Mouse (Mus musculus) testis, adult 2 months (tissue): Measurements from ENCODE around the gene Znhit6. TPM values are rescaled to one million over a fixed set of nuclear protein-coding genes. Genes with fewer than 3 reads are reported as not detected.

ENCODE experiments used
- H3K27ac ChIP-seq: fragments of 200-500 bp; 2 replicates; pipeline ENCODE4 v1.5.1; 2012; ENCODE audit warnings: low read depth, low read length; ENCODE audit not compliant: control insufficient read depth, insufficient read depth
- H3K27me3 ChIP-seq: fragments of 200-500 bp; 2 replicates; pipeline ENCODE4 v1.6.1; 2012; ENCODE audit warnings: mild to moderate bottlenecking, low read length, moderate library complexity; ENCODE audit not compliant: control insufficient read depth, insufficient read depth
- H3K36me3 ChIP-seq: fragments of 200-500 bp; 2 replicates; pipeline ENCODE4 v1.6.1; 2012; ENCODE audit warnings: mild to moderate bottlenecking, low read length; ENCODE audit not compliant: control insufficient read depth, insufficient read depth
- H3K4me1 ChIP-seq: fragments of 200-500 bp; 2 replicates; pipeline ENCODE4 v1.6.1; 2012; ENCODE audit warnings: low read length; ENCODE audit not compliant: control insufficient read depth, insufficient read depth
- H3K4me3 ChIP-seq: fragments of 200-500 bp; 2 replicates; pipeline ENCODE4 v1.5.1; 2012; ENCODE audit warnings: low read depth, mild to moderate bottlenecking, low read length, moderate library complexity, mixed read lengths; ENCODE audit not compliant: control insufficient read depth
- CTCF ChIP-seq: fragments of 200-500 bp; IDR thresholded peaks from 2 replicates; pipeline ENCODE4 v1.5.1; 2012; ENCODE audit warnings: low read depth, mild to moderate bottlenecking, inconsistent platforms, low read length, moderate library complexity; ENCODE audit not compliant: control insufficient read depth, insufficient read depth, insufficient replicate concordance
- POLR2A ChIP-seq: fragments of 200-500 bp; IDR thresholded peaks from 2 replicates; pipeline ENCODE4 v1.6.1; 2012; ENCODE audit warnings: low read depth, mild to moderate bottlenecking, inconsistent platforms, low read length, moderate library complexity; ENCODE audit not compliant: control insufficient read depth
- polyA plus RNA-seq: library from polyadenylated mRNA; depleted of rRNA; stranded (reverse); fragments of >200 nt; gene quantifications from 2 replicates; pipeline ENCODE4 v1.2.3, GENCODE M21; 2012; rRNA removed

The Znhit6 gene
- polyA plus RNA-seq, result 10.2 and 10.7 TPM in 2 replicates

DNA sequence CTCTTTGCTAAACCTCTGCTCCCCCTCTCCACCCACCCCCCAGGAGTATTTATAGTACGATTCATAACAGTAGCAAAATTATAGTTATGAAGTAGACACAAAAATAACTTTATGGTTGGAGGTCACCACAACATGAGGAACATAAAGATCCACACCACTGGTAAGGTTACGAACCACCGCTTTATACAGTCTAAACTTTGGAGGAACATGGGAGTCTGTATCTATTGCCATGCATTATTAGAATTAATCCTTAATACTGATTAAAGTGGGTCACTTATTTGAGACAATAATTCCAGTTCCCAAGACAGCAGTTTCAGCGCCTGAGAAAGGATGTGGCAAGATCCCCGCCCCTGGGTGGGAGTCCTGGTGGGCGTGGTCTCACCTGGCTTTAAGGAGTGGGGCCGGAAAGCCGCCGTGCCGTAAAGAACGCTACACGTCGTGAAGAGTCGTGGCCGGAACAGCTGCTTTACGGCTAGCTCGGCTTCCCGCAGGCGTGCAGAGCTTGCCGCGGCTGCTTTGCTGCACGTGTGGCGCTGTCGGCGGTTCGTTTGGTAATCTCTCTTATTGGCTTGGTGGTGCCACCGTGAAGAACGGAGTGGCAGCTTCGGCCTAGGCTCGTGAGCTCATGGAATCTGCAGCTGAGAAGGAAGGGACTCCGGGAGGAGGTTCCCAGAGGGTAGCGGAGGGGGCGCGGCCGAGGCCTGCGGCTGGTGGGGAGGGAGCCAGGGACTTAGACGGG is at the start of gene Znhit6:
Znhit6 (plus strand) TSS at position 463 of the 739 bp plus-strand sequence.
- peaks cover 2% of the 10 kb centered on the region; the same call in 1 of the 2 replicates for H3K36me3 ChIP-seq
- H3K4me3 ChIP-seq, result peak within 1 kb of the TSS; percentile 99
- TF ChIP-seq CTCF, result no peak
- peak; percentile 92 for TF ChIP-seq POLR2A
- H3K27ac ChIP-seq, result peak within 1 kb of the TSS; percentile 77
- H3K27me3 ChIP-seq, result no peaks in the 10 kb centered on the region
- H3K4me1 ChIP-seq, result peaks cover 3% of the 10 kb centered on the region

DNA sequence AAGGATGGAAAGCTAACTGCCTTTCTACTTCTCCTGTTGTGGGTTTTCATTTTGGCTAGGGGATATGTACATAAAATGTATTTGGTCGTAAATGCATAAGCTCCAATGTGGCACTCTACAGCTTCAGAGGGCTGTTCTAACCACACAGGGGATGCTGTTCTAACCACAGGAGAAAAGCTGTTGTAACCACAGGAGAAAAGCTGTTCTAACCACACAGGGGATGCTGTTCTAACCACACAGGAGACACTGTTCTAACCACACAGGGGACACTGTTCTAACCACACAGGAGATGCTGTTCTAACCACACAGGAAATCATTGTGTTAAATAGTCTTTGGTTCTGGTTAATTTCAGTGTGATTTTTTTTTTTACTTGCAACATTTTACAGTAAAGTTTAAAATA is 38.1 kb upstream of the Znhit6 start:
- Histone ChIP-seq H3K4me1 (no peaks in the 10 kb centered on the region), H3K4me3 (no peak overlapping the region), H3K27ac (no peak overlapping the region), H3K36me3 (no peaks in the 10 kb centered on the region), H3K27me3 (no peaks in the 10 kb centered on the region)
- no peak for TF ChIP-seq CTCF
- no peak for TF ChIP-seq POLR2A

DNA sequence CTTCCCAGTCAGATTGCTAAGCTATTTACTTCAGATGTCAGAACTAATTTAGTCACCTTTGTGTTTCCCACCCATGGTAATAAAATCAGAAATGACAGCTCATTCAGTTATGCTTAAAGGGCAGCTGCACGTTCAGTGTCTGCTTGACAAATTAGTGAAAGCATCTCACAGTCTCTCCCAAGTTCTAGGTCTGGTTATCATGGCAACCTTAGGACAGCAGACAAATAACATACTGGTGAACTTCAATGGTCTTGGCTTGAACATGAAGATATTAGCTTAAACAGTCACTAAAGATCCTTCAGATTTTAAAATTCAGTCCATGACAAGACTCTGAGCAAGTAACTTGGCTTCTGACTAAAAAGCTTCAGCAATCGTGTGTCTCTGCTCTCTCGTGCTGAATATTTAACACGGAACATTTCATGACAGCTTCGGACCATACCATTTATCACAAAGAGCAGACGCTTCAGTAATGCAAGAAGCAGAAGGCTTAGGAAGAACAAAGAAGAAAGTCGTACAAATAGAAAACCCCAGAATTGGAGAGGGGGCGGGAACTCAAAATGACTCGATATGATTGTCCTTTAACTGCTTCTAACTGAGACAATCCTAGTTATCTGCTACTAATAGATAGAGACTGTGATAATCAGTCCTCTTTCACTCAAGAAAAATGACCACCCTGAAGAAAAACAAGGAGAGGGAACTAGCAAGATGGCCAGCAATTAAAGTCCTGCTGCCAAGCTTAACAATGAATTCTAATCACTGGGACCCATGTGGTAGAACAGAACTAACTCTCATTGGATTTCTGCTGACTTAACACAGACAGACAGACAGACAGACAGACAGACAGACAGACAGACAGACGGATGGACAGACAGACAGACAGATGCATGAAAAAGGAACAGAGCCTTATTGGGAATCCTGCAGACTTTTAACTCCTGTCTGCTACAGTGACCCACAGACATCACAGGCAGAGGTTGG is 27.3 kb upstream of the Znhit6 start:
- Histone ChIP-seq H3K27me3 (no peaks in the 10 kb centered on the region), H3K27ac (no peak overlapping the region), H3K36me3 (no peaks in the 10 kb centered on the region), H3K4me3 (no peak overlapping the region), H3K4me1 (no peaks in the 10 kb centered on the region)
- no peak for TF ChIP-seq POLR2A
- TF ChIP-seq CTCF, result no peak

DNA sequence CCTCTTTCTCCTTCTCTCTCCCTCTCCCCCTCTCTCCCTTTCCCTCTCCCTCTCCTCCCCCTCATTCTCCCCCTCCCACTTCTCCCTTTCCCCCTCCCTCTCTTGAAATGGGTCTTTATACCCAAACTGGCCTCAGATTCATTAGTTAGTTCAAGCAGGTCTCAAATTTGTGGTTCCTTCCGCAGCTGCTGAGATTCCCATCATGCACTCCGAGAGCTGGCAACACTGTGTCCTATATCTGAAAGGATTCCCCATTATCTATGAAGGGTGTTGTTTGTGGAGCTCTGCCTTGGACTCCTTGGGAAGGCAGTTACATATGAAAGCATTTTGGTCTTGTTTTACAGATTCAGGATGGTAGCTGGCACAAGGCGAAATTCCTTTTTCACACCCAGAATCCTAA is 25.8 kb upstream of the Znhit6 start:
- TF ChIP-seq POLR2A (no peak), CTCF (no peak)
- Histone ChIP-seq H3K27ac (no peak overlapping the region), H3K4me1 (no peaks in the 10 kb centered on the region), H3K27me3 (no peaks in the 10 kb centered on the region), H3K36me3 (no peaks in the 10 kb centered on the region), H3K4me3 (no peak overlapping the region)

DNA sequence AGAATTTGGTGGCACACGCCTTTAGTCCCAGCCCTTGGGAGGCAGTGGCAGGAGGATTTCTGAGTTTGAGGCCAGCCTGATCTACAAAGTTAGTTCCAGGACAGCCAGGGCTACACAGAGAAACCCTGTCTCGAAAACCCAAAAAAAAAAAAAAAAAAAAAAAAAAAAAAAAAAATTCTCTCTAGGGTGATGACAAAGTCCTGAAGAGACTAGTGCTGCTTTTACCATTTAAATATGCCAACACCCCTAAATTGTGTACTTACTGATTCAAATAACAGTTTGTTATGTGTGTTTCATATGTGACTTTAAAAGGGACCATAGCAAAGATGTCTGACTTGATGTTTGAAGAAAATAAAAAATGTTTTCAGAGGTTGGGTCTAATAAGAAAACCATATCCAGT is 21.6 kb upstream of the Znhit6 start:
- no peaks in the 10 kb centered on the region for H3K27me3 ChIP-seq
- no peak overlapping the region for H3K27ac ChIP-seq
- no peak for TF ChIP-seq POLR2A
- no peak for TF ChIP-seq CTCF
- no peaks in the 10 kb centered on the region for H3K36me3 ChIP-seq
- no peaks in the 10 kb centered on the region for H3K4me1 ChIP-seq
- no peak overlapping the region for H3K4me3 ChIP-seq

DNA sequence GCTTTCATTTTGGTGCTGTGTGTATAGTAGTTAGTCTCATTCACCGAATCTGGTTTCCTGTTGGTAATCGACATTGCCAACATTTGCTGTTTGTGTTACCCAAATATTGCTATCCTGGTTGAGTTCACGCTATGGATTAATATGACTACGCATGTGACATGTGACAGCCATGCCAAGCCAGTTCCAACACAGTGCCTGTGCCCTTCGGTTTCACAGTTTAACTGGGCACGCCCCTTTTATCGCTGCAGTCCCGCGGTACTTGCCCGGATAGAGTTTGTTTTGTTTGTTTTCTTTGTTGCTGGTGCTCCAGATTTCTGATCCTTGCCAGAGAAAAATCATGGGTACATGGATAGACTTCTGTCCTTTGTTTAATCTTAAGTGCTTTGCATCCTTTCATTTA is 19.8 kb upstream of the Znhit6 start:
- H3K36me3 ChIP-seq, result no peaks in the 10 kb centered on the region
- no peaks in the 10 kb centered on the region for H3K4me1 ChIP-seq
- no peak overlapping the region for H3K4me3 ChIP-seq
- H3K27ac ChIP-seq, result no peak overlapping the region
- H3K27me3 ChIP-seq, result no peaks in the 10 kb centered on the region
- TF ChIP-seq POLR2A (no peak), CTCF (no peak)

DNA sequence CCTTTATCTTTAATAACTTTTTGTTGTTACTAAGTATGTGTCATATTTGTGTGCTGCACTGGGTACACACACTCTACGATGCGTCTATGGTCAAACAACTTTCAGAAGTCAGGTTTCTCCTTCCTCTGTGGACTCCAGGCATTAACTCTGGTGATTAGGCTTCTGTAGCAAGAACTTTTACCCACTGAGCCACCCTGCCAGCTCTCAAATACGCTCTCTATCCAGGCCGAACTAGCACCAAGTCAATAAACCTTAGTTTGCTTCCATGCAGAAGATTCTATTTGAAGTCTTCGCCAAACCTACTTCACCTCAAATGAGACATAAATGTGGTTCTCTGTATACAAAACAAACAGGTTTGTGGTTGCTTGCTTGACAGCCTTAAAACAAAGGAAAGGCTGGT is 16.3 kb upstream of the Znhit6 start:
- H3K4me3 ChIP-seq, result no peak overlapping the region
- no peaks in the 10 kb centered on the region for H3K4me1 ChIP-seq
- no peaks in the 10 kb centered on the region for H3K27me3 ChIP-seq
- TF ChIP-seq CTCF (no peak), POLR2A (no peak)
- H3K36me3 ChIP-seq, result no peaks in the 10 kb centered on the region
- no peak overlapping the region for H3K27ac ChIP-seq
